Mouse (Mus musculus): Measurements from ENCODE around the gene Ercc2. TPM values are rescaled to one million over a fixed set of nuclear protein-coding genes. Genes with fewer than 3 reads are reported as not detected.

Gene Ercc2
- 7.7 TPM for polyA plus RNA-seq (2015; fragmentation: Illumina TruSeq; extraction: RNeasy Lipid Tissue Mini Kit (QIAGEN cat#74804); ENCODE audit: insufficient read depth, low read depth, low replicate concordance)

DNA sequence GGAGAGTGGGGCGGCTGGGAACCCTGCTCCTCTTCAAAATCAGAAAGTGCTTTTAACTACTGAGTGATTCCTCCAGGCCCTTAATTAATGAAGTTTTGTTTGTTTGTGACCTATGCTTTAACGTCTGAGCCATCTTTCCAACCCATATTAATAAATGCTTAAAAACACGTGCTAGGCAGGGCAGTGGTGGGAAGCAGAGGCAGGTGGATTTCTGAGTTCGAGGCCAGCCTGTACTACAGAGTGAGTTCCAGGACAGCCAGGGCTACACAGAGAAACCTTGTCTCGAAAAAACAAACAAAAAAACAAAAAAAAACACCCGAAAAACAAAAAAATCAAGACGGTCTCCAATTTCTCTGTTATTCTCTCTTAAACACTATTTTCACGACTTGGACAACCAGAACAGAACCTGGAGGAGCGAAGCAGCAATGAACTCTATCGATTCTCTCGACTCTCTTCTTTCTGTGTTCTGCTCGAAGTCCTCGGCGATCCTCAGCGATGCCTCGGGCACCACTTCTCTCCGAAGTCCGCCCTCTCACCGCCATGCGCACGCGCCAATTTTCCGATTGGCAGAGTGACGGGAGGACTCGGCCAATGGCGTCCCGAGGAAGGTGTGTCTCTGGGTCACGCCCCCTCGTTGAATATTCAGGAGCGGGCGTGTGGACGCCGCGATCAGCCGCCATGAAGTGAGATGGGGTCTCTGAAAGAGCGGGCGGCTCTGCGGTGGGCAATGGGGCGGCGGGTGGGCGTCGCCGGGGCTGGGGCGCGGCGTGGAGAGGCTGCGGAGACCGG lies at the start of gene Ercc2:
Gene Ercc2, plus strand, starts transcription at position 634 of the 789 bp plus-strand sequence.

GRCm38 (mm10) chr7:19344237-19344847 lies 37.5 kb upstream of the Ercc2 start, which contains the start of gene Ercc1:
Ercc1 (plus strand) TSS chr7:19344778.

DNA sequence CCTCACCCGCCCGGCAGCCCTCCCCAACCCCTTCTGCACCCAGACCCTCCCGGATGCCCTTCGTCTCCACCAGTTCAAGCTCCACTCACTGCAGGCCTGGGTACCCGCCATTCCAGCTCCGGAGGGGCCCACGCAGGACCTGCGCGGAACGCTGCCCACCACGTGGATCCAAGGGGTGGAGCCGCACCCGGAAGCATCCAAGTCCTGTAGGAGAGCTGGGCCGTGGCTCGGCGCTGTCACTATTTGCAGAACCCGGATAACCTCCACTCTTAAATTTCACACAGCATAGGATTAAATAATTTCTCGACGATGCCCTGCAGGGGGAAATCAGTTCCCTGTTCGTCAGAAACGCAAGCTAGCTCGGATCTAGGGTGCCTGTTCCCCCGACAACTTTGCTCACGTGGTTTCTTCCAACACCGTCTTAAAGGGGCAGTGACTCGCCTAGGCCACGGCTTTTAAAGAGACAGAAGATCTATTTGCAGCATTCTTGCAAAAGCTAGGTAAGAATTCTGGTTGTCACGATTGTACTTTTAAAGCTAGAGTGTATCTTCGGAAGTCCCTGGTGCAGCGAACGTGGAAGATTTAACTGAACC lies 22.4 kb upstream of the Ercc2 start, which contains the start of the genes Cd3eap and Ppp1r13l:
Gene Cd3eap, minus strand, starts transcription at position 185 of the 593 bp plus-strand sequence.
Gene Ppp1r13l, plus strand, starts transcription at position 451 of the 593 bp plus-strand sequence.

DNA sequence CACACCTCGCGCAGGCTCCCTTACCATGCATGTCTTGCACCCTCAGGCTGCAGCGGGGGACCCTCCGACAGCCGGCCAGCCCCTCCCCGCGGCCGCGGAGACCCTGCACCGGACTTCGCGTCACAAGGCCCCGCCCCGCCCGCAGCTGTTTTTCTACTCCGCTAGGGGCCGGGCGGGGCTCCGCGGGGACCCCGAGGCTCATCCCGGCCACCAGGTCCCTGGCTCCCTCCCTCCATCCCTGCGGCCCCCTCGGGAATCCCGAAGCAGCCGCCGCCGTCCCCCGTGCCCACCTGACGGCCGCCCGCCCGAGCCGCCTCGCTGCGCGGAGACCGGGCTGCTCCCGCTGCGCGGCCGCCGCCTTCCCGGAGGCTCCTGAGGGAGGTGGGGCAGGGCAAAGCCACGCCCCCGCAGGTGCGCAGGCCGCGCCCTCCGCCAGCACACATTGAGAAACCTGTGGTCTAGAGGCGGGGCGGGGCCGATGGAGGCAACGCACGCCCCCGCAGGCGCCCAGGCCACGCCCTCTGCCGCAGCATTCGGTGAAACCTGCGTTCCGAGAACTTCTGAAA lies 22.0 kb downstream of the Ercc2 start, which contains the start of gene Klc3:
Gene Klc3, minus strand, starts transcription at position 374 of the 566 bp plus-strand sequence.

GRCm38 (mm10) chr7:19404476-19404875 lies 22.7 kb downstream of the Ercc2 start, which contains the start of gene Ckm:
Ckm (plus strand) TSS chr7:19404776.

Other genes with a start within 250 kb of the Ercc2 start
- gene Qpctl, start 232.7 kb upstream of the Ercc2 start, polyA plus RNA-seq (2015; fragmentation: Illumina TruSeq; extraction: RNeasy Lipid Tissue Mini Kit (QIAGEN cat#74804); ENCODE audit: insufficient read depth, low read depth, low replicate concordance) = 5.5 TPM
- gene Snrpd2, start 232.3 kb upstream of the Ercc2 start, polyA plus RNA-seq (2015; fragmentation: Illumina TruSeq; extraction: RNeasy Lipid Tissue Mini Kit (QIAGEN cat#74804); ENCODE audit: insufficient read depth, low read depth, low replicate concordance) = 17.7 TPM
- 6.9 TPM for gene Gipr, start 215.9 kb upstream of the Ercc2 start, polyA plus RNA-seq (2015; fragmentation: Illumina TruSeq; extraction: RNeasy Lipid Tissue Mini Kit (QIAGEN cat#74804); ENCODE audit: insufficient read depth, low read depth, low replicate concordance)
- gene Eml2, start 205.6 kb upstream of the Ercc2 start, polyA plus RNA-seq (2015; fragmentation: Illumina TruSeq; extraction: RNeasy Lipid Tissue Mini Kit (QIAGEN cat#74804); ENCODE audit: insufficient read depth, low read depth, low replicate concordance) = 6.4 TPM
- 3.5 TPM for gene Gpr4, start 169.5 kb upstream of the Ercc2 start, polyA plus RNA-seq (2015; fragmentation: Illumina TruSeq; extraction: RNeasy Lipid Tissue Mini Kit (QIAGEN cat#74804); ENCODE audit: insufficient read depth, low read depth, low replicate concordance)
- gene Opa3, start 153.7 kb upstream of the Ercc2 start, polyA plus RNA-seq (2015; fragmentation: Illumina TruSeq; extraction: RNeasy Lipid Tissue Mini Kit (QIAGEN cat#74804); ENCODE audit: insufficient read depth, low read depth, low replicate concordance) = 3.2 TPM
- gene Vasp, start 110.2 kb upstream of the Ercc2 start, polyA plus RNA-seq (2015; fragmentation: Illumina TruSeq; extraction: RNeasy Lipid Tissue Mini Kit (QIAGEN cat#74804); ENCODE audit: insufficient read depth, low read depth, low replicate concordance) = 15.6 TPM
- gene Ppm1n, start 101.9 kb upstream of the Ercc2 start, polyA plus RNA-seq (2015; fragmentation: Illumina TruSeq; extraction: RNeasy Lipid Tissue Mini Kit (QIAGEN cat#74804); ENCODE audit: insufficient read depth, low read depth, low replicate concordance) = not detected
- 0.98 TPM for gene Rtn2, start 99.4 kb upstream of the Ercc2 start, polyA plus RNA-seq (2015; fragmentation: Illumina TruSeq; extraction: RNeasy Lipid Tissue Mini Kit (QIAGEN cat#74804); ENCODE audit: insufficient read depth, low read depth, low replicate concordance)
- gene Fosb, start 72.0 kb upstream of the Ercc2 start, polyA plus RNA-seq (2015; fragmentation: Illumina TruSeq; extraction: RNeasy Lipid Tissue Mini Kit (QIAGEN cat#74804); ENCODE audit: insufficient read depth, low read depth, low replicate concordance) = 3.5 TPM
- 11.2 TPM for gene Ercc1, start 37.2 kb upstream of the Ercc2 start, polyA plus RNA-seq (2015; fragmentation: Illumina TruSeq; extraction: RNeasy Lipid Tissue Mini Kit (QIAGEN cat#74804); ENCODE audit: insufficient read depth, low read depth, low replicate concordance)
- 2.5 TPM for gene Cd3eap, start 22.5 kb upstream of the Ercc2 start, polyA plus RNA-seq (2015; fragmentation: Illumina TruSeq; extraction: RNeasy Lipid Tissue Mini Kit (QIAGEN cat#74804); ENCODE audit: insufficient read depth, low read depth, low replicate concordance)
- 2.4 TPM for gene Ppp1r13l, start 22.3 kb upstream of the Ercc2 start, polyA plus RNA-seq (2015; fragmentation: Illumina TruSeq; extraction: RNeasy Lipid Tissue Mini Kit (QIAGEN cat#74804); ENCODE audit: insufficient read depth, low read depth, low replicate concordance)
- gene Klc3, start 22.1 kb downstream of the Ercc2 start, polyA plus RNA-seq (2015; fragmentation: Illumina TruSeq; extraction: RNeasy Lipid Tissue Mini Kit (QIAGEN cat#74804); ENCODE audit: insufficient read depth, low read depth, low replicate concordance) = 4.6 TPM
- 0.68 TPM for gene Ckm, start 22.8 kb downstream of the Ercc2 start, polyA plus RNA-seq (2015; fragmentation: Illumina TruSeq; extraction: RNeasy Lipid Tissue Mini Kit (QIAGEN cat#74804); ENCODE audit: insufficient read depth, low read depth, low replicate concordance)
- 7.8 TPM for gene Mark4, start 76.8 kb downstream of the Ercc2 start, polyA plus RNA-seq (2015; fragmentation: Illumina TruSeq; extraction: RNeasy Lipid Tissue Mini Kit (QIAGEN cat#74804); ENCODE audit: insufficient read depth, low read depth, low replicate concordance)
- 14.3 TPM for gene Exoc3l2, start 81.3 kb downstream of the Ercc2 start, polyA plus RNA-seq (2015; fragmentation: Illumina TruSeq; extraction: RNeasy Lipid Tissue Mini Kit (QIAGEN cat#74804); ENCODE audit: insufficient read depth, low read depth, low replicate concordance)
- 1.00 TPM for gene Bloc1s3, start 126.4 kb downstream of the Ercc2 start, polyA plus RNA-seq (2015; fragmentation: Illumina TruSeq; extraction: RNeasy Lipid Tissue Mini Kit (QIAGEN cat#74804); ENCODE audit: insufficient read depth, low read depth, low replicate concordance)
- 19.1 TPM for gene Trappc6a, start 126.4 kb downstream of the Ercc2 start, polyA plus RNA-seq (2015; fragmentation: Illumina TruSeq; extraction: RNeasy Lipid Tissue Mini Kit (QIAGEN cat#74804); ENCODE audit: insufficient read depth, low read depth, low replicate concordance)
- not detected for gene Nkpd1, start 135.8 kb downstream of the Ercc2 start, polyA plus RNA-seq (2015; fragmentation: Illumina TruSeq; extraction: RNeasy Lipid Tissue Mini Kit (QIAGEN cat#74804); ENCODE audit: insufficient read depth, low read depth, low replicate concordance)
- gene Ppp1r37, start 181.1 kb downstream of the Ercc2 start, polyA plus RNA-seq (2015; fragmentation: Illumina TruSeq; extraction: RNeasy Lipid Tissue Mini Kit (QIAGEN cat#74804); ENCODE audit: insufficient read depth, low read depth, low replicate concordance) = 31.9 TPM
- not detected for gene Zfp296, start 195.3 kb downstream of the Ercc2 start, polyA plus RNA-seq (2015; fragmentation: Illumina TruSeq; extraction: RNeasy Lipid Tissue Mini Kit (QIAGEN cat#74804); ENCODE audit: insufficient read depth, low read depth, low replicate concordance)
- gene Gemin7, start 195.6 kb downstream of the Ercc2 start, polyA plus RNA-seq (2015; fragmentation: Illumina TruSeq; extraction: RNeasy Lipid Tissue Mini Kit (QIAGEN cat#74804); ENCODE audit: insufficient read depth, low read depth, low replicate concordance) = 23.7 TPM
- gene Clasrp, start 222.5 kb downstream of the Ercc2 start, polyA plus RNA-seq (2015; fragmentation: Illumina TruSeq; extraction: RNeasy Lipid Tissue Mini Kit (QIAGEN cat#74804); ENCODE audit: insufficient read depth, low read depth, low replicate concordance) = 22.2 TPM
- 4.5 TPM for gene Relb, start 247.4 kb downstream of the Ercc2 start, polyA plus RNA-seq (2015; fragmentation: Illumina TruSeq; extraction: RNeasy Lipid Tissue Mini Kit (QIAGEN cat#74804); ENCODE audit: insufficient read depth, low read depth, low replicate concordance)